Mouse (Mus musculus) midbrain, postnatal 0 days (tissue): ENCODE data around the gene Tpm3. TPM values are rescaled to one million over a fixed set of nuclear protein-coding genes. Genes with fewer than 3 reads are reported as not detected.

Source experiments
- ATAC-seq: fragments of 200-750 bp; cut with Nextera tagmentation; 2 replicates; pipeline ENCODE4 v1.8.0; 2017; ENCODE audit warnings: moderate number of reproducible peaks, mild to moderate bottlenecking, moderate TSS enrichment, moderate library complexity; ENCODE audit not compliant: low FRiP score
- DNase-seq: peaks from one replicate; pipeline ENCODE4 v3.0.0-alpha.2; 2015; ENCODE audit warnings: low spot score
- H3K27ac ChIP-seq: fragments of 300-500 bp; sonication (generic); 2 replicates; pipeline ENCODE4 v1.5.1; 2014; ENCODE audit warnings: low read depth, mild to moderate bottlenecking, low read length, mixed read lengths
- H3K27me3 ChIP-seq: fragments of 300-500 bp; sonication (generic); 2 replicates; pipeline ENCODE4 v1.6.1; 2014; ENCODE audit warnings: low read length, control low read depth, mixed read lengths; ENCODE audit not compliant: insufficient read depth
- H3K36me3 ChIP-seq: fragments of 300-500 bp; sonication (generic); 2 replicates; pipeline ENCODE4 v1.6.1; 2014; ENCODE audit warnings: low read length, control low read depth, mixed read lengths; ENCODE audit not compliant: insufficient read depth
- H3K4me1 ChIP-seq: fragments of 300-500 bp; sonication (generic); 2 replicates; pipeline ENCODE4 v1.6.1; 2014; ENCODE audit warnings: mild to moderate bottlenecking, control low read depth, antibody characterized with exemption, low read length, mixed read lengths; ENCODE audit not compliant: insufficient read depth
- H3K4me2 ChIP-seq: fragments of 300-500 bp; sonication (generic); 2 replicates; pipeline ENCODE4 v1.6.1; 2014; ENCODE audit warnings: low read depth, mild to moderate bottlenecking, low read length, mixed read lengths; ENCODE audit not compliant: poor library complexity, severe bottlenecking
- H3K4me3 ChIP-seq: fragments of 300-500 bp; sonication (generic); 2 replicates; pipeline ENCODE4 v1.5.1; 2014; ENCODE audit warnings: low read depth, mild to moderate bottlenecking, low read length, moderate library complexity
- H3K9ac ChIP-seq: fragments of 300-500 bp; sonication (generic); replicated peaks from 2 replicates; pipeline ENCODE4 v1.6.1; 2014; ENCODE audit warnings: mild to moderate bottlenecking, low read length, moderate library complexity, mixed read lengths; ENCODE audit not compliant: poor library complexity, severe bottlenecking
- H3K9me3 ChIP-seq: fragments of 300-500 bp; sonication (generic); 2 replicates; pipeline ENCODE4 v1.6.1; 2016; ENCODE audit warnings: low read length, control low read depth
- CTCF ChIP-seq: IDR thresholded peaks from 2 replicates; pipeline ENCODE4 v1.5.1; 2016; ENCODE audit warnings: antibody characterized with exemption, mild to moderate bottlenecking
- WGBS: fragments of 180-500 bp; shearing (Covaris S2); extraction: QIAGEN DNeasy Blood & Tissue Kit; methylation state at CpG from one replicate; pipeline ENCODE4 v1.1.7; 2014; 5-methylcytosine and 5-hydroxymethylcytosine counted together
- polyA plus RNA-seq: library from polyadenylated mRNA; unstranded; fragments of >200 nt; fragmentation: Nextera tagmentation; extraction: Ambion mirVana; gene quantifications from 2 replicates; pipeline ENCODE4 v1.2.1, GENCODE M21; 2015
- total RNA-seq: library from RNA; depleted of rRNA; stranded (reverse); fragments of >200 nt; gene quantifications from 2 replicates; pipeline ENCODE4 v1.2.3, GENCODE M21; 2014

The Tpm3 gene
- total and polyA plus RNA-seq, 2 experiments from 2014 or later: 182 to 331 TPM

GRCm38 (mm10) chr3:90086068-90086467, 13.6 kb downstream of the Tpm3 start:
- no peak overlapping the region for H3K9ac ChIP-seq
- no peaks in the 10 kb centered on the region for H3K27me3 ChIP-seq
- ATAC-seq (no peak), DNase-seq (no peak)
- H3K36me3 ChIP-seq: peaks cover 36% of the 10 kb centered on the region
- no peaks in the 10 kb centered on the region for H3K9me3 ChIP-seq
- 95% methylated on average over 5 of the region's 5 CpGs for WGBS
- H3K4me1 ChIP-seq: peaks cover 17% of the 10 kb centered on the region
- TF ChIP-seq CTCF: no peak
- no peak overlapping the region for H3K4me3 ChIP-seq
- H3K4me2 ChIP-seq: no peak overlapping the region
- H3K27ac ChIP-seq: no peak overlapping the region

- Histone ChIP-seq H3K4me2 (no peak overlapping the region), H3K9ac (no peak overlapping the region), H3K4me3 (no peak overlapping the region), H3K27ac (no peak overlapping the region), H3K4me1 (peaks cover 6% of the 10 kb centered on the region), H3K36me3 (peaks cover 59% of the 10 kb centered on the region), H3K9me3 (no peaks in the 10 kb centered on the region), H3K27me3 (no peaks in the 10 kb centered on the region)
- no peak for ATAC-seq
- 100% methylated on average over 2 of the region's 2 CpGs for WGBS
- no peak for TF ChIP-seq CTCF
- no peak for DNase-seq
These were observed 16.2 kb downstream of the Tpm3 start for GRCm38 (mm10) chr3:90088617-90089016.

- no peak for TF ChIP-seq CTCF
- Histone ChIP-seq H3K4me1 (no peaks in the 10 kb centered on the region), H3K4me2 (no peak overlapping the region), H3K9me3 (no peaks in the 10 kb centered on the region), H3K27me3 (no peaks in the 10 kb centered on the region), H3K27ac (no peak overlapping the region), H3K4me3 (no peak overlapping the region), H3K9ac (no peak overlapping the region), H3K36me3 (peaks cover 63% of the 10 kb centered on the region)
- DNase-seq (no peak), ATAC-seq (no peak)
- 93% methylated on average over 6 of the region's 6 CpGs for WGBS
These were observed 18.4 kb downstream of the Tpm3 start for GRCm38 (mm10) chr3:90090892-90091291.

GRCm38 (mm10) chr3:90094453-90094852, 22.0 kb downstream of the Tpm3 start:
- Histone ChIP-seq H3K9me3 (no peaks in the 10 kb centered on the region), H3K9ac (no peak overlapping the region), H3K4me2 (no peak overlapping the region), H3K27me3 (no peaks in the 10 kb centered on the region), H3K4me3 (no peak overlapping the region), H3K27ac (no peak overlapping the region), H3K36me3 (peaks cover 50% of the 10 kb centered on the region), H3K4me1 (no peaks in the 10 kb centered on the region)
- ATAC-seq (no peak), DNase-seq (no peak)
- WGBS: 91% methylated on average over 3 of the region's 3 CpGs
- TF ChIP-seq CTCF: no peak

GRCm38 (mm10) chr3:90097928-90098327, 25.5 kb downstream of the Tpm3 start:
- no peak overlapping the region for H3K9ac ChIP-seq
- H3K36me3 ChIP-seq: peaks cover 24% of the 10 kb centered on the region
- H3K27ac ChIP-seq: no peak overlapping the region
- ATAC-seq (no peak), DNase-seq (no peak)
- H3K4me2 ChIP-seq: no peak overlapping the region
- WGBS: 87% methylated on average over 5 of the region's 5 CpGs
- no peak overlapping the region for H3K4me3 ChIP-seq
- H3K27me3 ChIP-seq: no peaks in the 10 kb centered on the region
- no peaks in the 10 kb centered on the region for H3K9me3 ChIP-seq
- H3K4me1 ChIP-seq: no peaks in the 10 kb centered on the region
- no peak for TF ChIP-seq CTCF

- no peak overlapping the region for H3K27ac ChIP-seq
- H3K4me2 ChIP-seq: no peak overlapping the region
- TF ChIP-seq CTCF: no peak
- H3K36me3 ChIP-seq: peaks cover 15% of the 10 kb centered on the region
- DNase-seq (no peak), ATAC-seq (no peak)
- WGBS: 90% methylated on average over 3 of the region's 3 CpGs
- H3K4me3 ChIP-seq: no peak overlapping the region
- no peaks in the 10 kb centered on the region for H3K27me3 ChIP-seq
- no peaks in the 10 kb centered on the region for H3K9me3 ChIP-seq
- H3K9ac ChIP-seq: no peak overlapping the region
- H3K4me1 ChIP-seq: no peaks in the 10 kb centered on the region
These were observed 28.6 kb downstream of the Tpm3 start for GRCm38 (mm10) chr3:90101010-90101409.

GRCm38 (mm10) chr3:90101673-90102072, 29.2 kb downstream of the Tpm3 start:
- Histone ChIP-seq H3K27ac (no peak overlapping the region), H3K4me3 (no peak overlapping the region), H3K27me3 (no peaks in the 10 kb centered on the region), H3K9ac (no peak overlapping the region), H3K9me3 (no peaks in the 10 kb centered on the region), H3K4me1 (no peaks in the 10 kb centered on the region), H3K4me2 (no peak overlapping the region), H3K36me3 (peaks cover 15% of the 10 kb centered on the region)
- ATAC-seq: no peak
- WGBS: 95% methylated on average over 2 of the region's 2 CpGs
- no peak for DNase-seq
- TF ChIP-seq CTCF: no peak
